Mouse (Mus musculus): ENCODE data around the gene Ncf4. TPM values are rescaled to one million over a fixed set of nuclear protein-coding genes. Genes with fewer than 3 reads are reported as not detected.

The Ncf4 gene
- polyA plus RNA-seq, 1 experiment from 2014 or later, result 0.96 TPM

Small RNA genes within 50 kb of the gene (microRNA-seq; reads per million reads assigned to microRNA genes)
- gene Mir7676-1, result not detected

Other genes starting within 250 kb of the Ncf4 start
- gene Cacng2, start 124.8 kb upstream of the Ncf4 start, polyA plus RNA-seq (2014; fragmentation: Nextera tagmentation; extraction: Ambion mirVana), result 12.7 and 19.7 TPM in 2 replicates
- gene Ift27, start 70.7 kb upstream of the Ncf4 start, polyA plus RNA-seq (2014; fragmentation: Nextera tagmentation; extraction: Ambion mirVana), result 102 and 110 TPM in 2 replicates
- 7.2 and 9.6 TPM in 2 replicates for gene Pvalb, start 38.4 kb upstream of the Ncf4 start, polyA plus RNA-seq (2014; fragmentation: Nextera tagmentation; extraction: Ambion mirVana)
- 0.47 TPM in 1 of 2 replicates, not detected in the other for gene Csf2rb2, start 60.9 kb downstream of the Ncf4 start, polyA plus RNA-seq (2014; fragmentation: Nextera tagmentation; extraction: Ambion mirVana)
- gene Csf2rb, start 81.0 kb downstream of the Ncf4 start, polyA plus RNA-seq (2014; fragmentation: Nextera tagmentation; extraction: Ambion mirVana), result 0.28 and 1.0 TPM in 2 replicates
- gene Tex33, start 151.1 kb downstream of the Ncf4 start, polyA plus RNA-seq (2014; fragmentation: Nextera tagmentation; extraction: Ambion mirVana), result not detected in 2 replicates
- 11.8 and 15.2 TPM in 2 replicates for gene Tst, start 161.1 kb downstream of the Ncf4 start, polyA plus RNA-seq (2014; fragmentation: Nextera tagmentation; extraction: Ambion mirVana)
- 4.7 and 6.6 TPM in 2 replicates for gene Mpst, start 161.6 kb downstream of the Ncf4 start, polyA plus RNA-seq (2014; fragmentation: Nextera tagmentation; extraction: Ambion mirVana)
- gene Kctd17, start 183.8 kb downstream of the Ncf4 start, polyA plus RNA-seq (2014; fragmentation: Nextera tagmentation; extraction: Ambion mirVana), result 120 and 154 TPM in 2 replicates
- gene Tmprss6, start 223.8 kb downstream of the Ncf4 start, polyA plus RNA-seq (2014; fragmentation: Nextera tagmentation; extraction: Ambion mirVana), result 0.26 and 0.43 TPM in 2 replicates

Data from midbrain, embryonic 14.5 days (tissue).